Mouse (Mus musculus) forebrain, embryonic 15.5 days (tissue): Measurements from ENCODE around the gene Ttc25. TPM values are rescaled to one million over a fixed set of nuclear protein-coding genes. Genes with fewer than 3 reads are reported as not detected.
A peak's percentile ranks its signal among the peaks of the same experiment; 100 is the strongest.

Source experiments
- ATAC-seq: fragments of 200-750 bp; cut with Nextera tagmentation; replicated peaks from 2 replicates; pipeline ENCODE4 v1.8.0; 2017; ENCODE audit warnings: mild to moderate bottlenecking, moderate TSS enrichment, moderate library complexity
- H3K27ac ChIP-seq: fragments of 300-500 bp; sonication (generic); replicated peaks from 2 replicates; pipeline ENCODE4 v1.5.1; 2015; ENCODE audit warnings: mild to moderate bottlenecking, inconsistent platforms
- H3K27me3 ChIP-seq: fragments of 300-500 bp; sonication (generic); 2 replicates; pipeline ENCODE4 v1.6.1; 2015; ENCODE audit warnings: inconsistent platforms
- H3K36me3 ChIP-seq: fragments of 300-500 bp; sonication (generic); 2 replicates; pipeline ENCODE4 v1.6.1; 2015; ENCODE audit warnings: mild to moderate bottlenecking, inconsistent platforms
- H3K4me1 ChIP-seq: fragments of 300-500 bp; sonication (generic); 2 replicates; pipeline ENCODE4 v1.6.1; 2015; ENCODE audit warnings: inconsistent platforms
- H3K4me2 ChIP-seq: fragments of 300-500 bp; sonication (generic); replicated peaks from 2 replicates; pipeline ENCODE4 v1.6.1; 2015; ENCODE audit warnings: mild to moderate bottlenecking, inconsistent platforms
- H3K4me3 ChIP-seq: fragments of 300-500 bp; sonication (generic); 2 replicates; pipeline ENCODE4 v1.5.1; 2015; ENCODE audit warnings: mild to moderate bottlenecking, inconsistent platforms
- H3K9ac ChIP-seq: fragments of 300-500 bp; sonication (generic); replicated peaks from 2 replicates; pipeline ENCODE4 v1.6.1; 2015; ENCODE audit warnings: mild to moderate bottlenecking, inconsistent platforms
- H3K9me3 ChIP-seq: fragments of 300-500 bp; sonication (generic); 2 replicates; pipeline ENCODE4 v1.6.1; 2016; ENCODE audit warnings: inconsistent platforms
- WGBS: fragments of 180-500 bp; shearing (Covaris S2); methylation state at CpG from one replicate; pipeline ENCODE4 v1.1.7; 2015; ENCODE audit warnings: mixed read lengths; 5-methylcytosine and 5-hydroxymethylcytosine counted together
- polyA plus RNA-seq: library from polyadenylated mRNA; unstranded; fragments of >200 nt; fragmentation: Nextera tagmentation; extraction: Ambion mirVana; gene quantifications from 2 replicates; pipeline ENCODE4 v1.2.1, GENCODE M21; 2015

The Ttc25 gene
- polyA plus RNA-seq, 1 experiment from 2014 or later = 2.1 TPM

GRCm38 (mm10) chr11:100594608-100595007 lies 49.2 kb downstream of the Ttc25 start:
- Histone ChIP-seq H3K36me3 (peaks cover 94% of the 10 kb centered on the region), H3K4me3 (no peak overlapping the region), H3K27ac (no peak overlapping the region), H3K4me2 (no peak overlapping the region), H3K9ac (no peak overlapping the region), H3K4me1 (no peaks in the 10 kb centered on the region), H3K27me3 (no peaks in the 10 kb centered on the region), H3K9me3 (no peaks in the 10 kb centered on the region)
- ATAC-seq = no peak
- 92% methylated on average over 7 of the region's 7 CpGs for WGBS

- peaks cover 95% of the 10 kb centered on the region for H3K36me3 ChIP-seq
- no peaks in the 10 kb centered on the region for H3K4me1 ChIP-seq
- H3K9me3 ChIP-seq = no peaks in the 10 kb centered on the region
- no peak overlapping the region for H3K4me2 ChIP-seq
- WGBS = 83% methylated on average over 4 of the region's 4 CpGs
- H3K27ac ChIP-seq = no peak overlapping the region
- no peak overlapping the region for H3K9ac ChIP-seq
- H3K27me3 ChIP-seq = no peaks in the 10 kb centered on the region
- H3K4me3 ChIP-seq = no peak overlapping the region
- no peak for ATAC-seq
Measured at GRCm38 (mm10) chr11:100595533-100595932, 50.1 kb downstream of the Ttc25 start.

- 93% methylated on average over 4 of the region's 4 CpGs for WGBS
- Histone ChIP-seq H3K27me3 (no peaks in the 10 kb centered on the region), H3K9ac (no peak overlapping the region), H3K4me1 (no peaks in the 10 kb centered on the region), H3K27ac (no peak overlapping the region), H3K4me3 (no peak overlapping the region), H3K36me3 (peaks cover 81% of the 10 kb centered on the region), H3K4me2 (no peak overlapping the region), H3K9me3 (no peaks in the 10 kb centered on the region)
- no peak for ATAC-seq
Measured at GRCm38 (mm10) chr11:100598074-100598473, 52.7 kb downstream of the Ttc25 start.

DNA sequence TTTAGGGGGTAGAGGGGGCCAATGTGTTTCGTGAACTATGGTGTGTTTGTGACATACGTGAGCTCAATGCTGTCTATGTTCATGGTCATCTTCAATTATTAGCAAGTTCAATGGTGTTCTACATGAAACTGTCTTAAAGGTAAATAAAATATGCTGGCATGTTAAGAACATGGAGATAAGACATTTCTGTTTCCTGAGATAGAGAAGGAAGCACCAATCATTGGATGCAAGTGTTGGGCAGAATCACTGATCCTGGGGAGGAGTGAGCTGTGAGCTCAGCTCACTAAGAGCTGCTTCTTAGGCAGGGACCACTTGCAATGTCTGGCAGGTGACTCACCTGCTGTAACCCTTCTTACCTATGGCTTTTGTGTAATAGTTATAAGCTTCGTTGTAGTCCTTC lies 56.0 kb downstream of the Ttc25 start:
- no peaks in the 10 kb centered on the region for H3K9me3 ChIP-seq
- no peak overlapping the region for H3K4me2 ChIP-seq
- whole genome bisulfite sequencing = 94% methylated on average over 3 of the region's 3 CpGs
- H3K4me1 ChIP-seq = peaks cover 21% of the 10 kb centered on the region
- H3K9ac ChIP-seq = no peak overlapping the region
- H3K4me3 ChIP-seq = no peak overlapping the region
- no peaks in the 10 kb centered on the region for H3K27me3 ChIP-seq
- peaks cover 51% of the 10 kb centered on the region for H3K36me3 ChIP-seq
- no peak for ATAC-seq
- no peak overlapping the region for H3K27ac ChIP-seq

GRCm38 (mm10) chr11:100603155-100603554 lies 57.7 kb downstream of the Ttc25 start:
- peaks cover 33% of the 10 kb centered on the region for H3K36me3 ChIP-seq
- H3K9ac ChIP-seq = no peak overlapping the region
- no peak overlapping the region for H3K4me3 ChIP-seq
- no peak overlapping the region for H3K4me2 ChIP-seq
- no peak overlapping the region for H3K27ac ChIP-seq
- WGBS = 90% methylated on average over 9 of the region's 9 CpGs
- peaks cover 23% of the 10 kb centered on the region for H3K4me1 ChIP-seq
- H3K27me3 ChIP-seq = no peaks in the 10 kb centered on the region
- no peak for ATAC-seq
- no peaks in the 10 kb centered on the region for H3K9me3 ChIP-seq

DNA sequence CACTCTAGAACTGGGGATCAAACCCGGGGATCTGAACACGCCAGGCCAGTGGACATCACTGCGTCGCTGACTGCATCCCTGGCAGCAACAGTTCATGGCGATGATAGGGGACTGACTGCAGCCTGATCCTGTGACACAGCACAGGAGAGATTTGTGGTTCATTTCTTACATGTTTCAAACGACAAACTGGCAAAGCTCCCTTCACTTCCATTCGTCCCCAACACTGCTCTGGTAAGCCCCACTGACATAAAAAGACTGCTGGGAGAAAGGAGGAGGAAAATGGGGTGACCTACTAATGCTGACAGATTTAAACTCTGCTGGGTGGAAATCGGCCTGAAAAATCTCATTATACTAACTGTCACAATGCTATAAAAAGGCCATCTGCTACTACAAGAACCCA lies 58.4 kb downstream of the Ttc25 start:
- H3K36me3 ChIP-seq = peaks cover 26% of the 10 kb centered on the region
- H3K27me3 ChIP-seq = no peaks in the 10 kb centered on the region
- peaks cover 24% of the 10 kb centered on the region for H3K4me1 ChIP-seq
- 0 out of 2 replicates have a peak overlapping the region, but pooled peaks have one; percentile 33 for H3K27ac ChIP-seq
- no peak overlapping the region for H3K4me3 ChIP-seq
- 75% methylated on average over 8 of the region's 8 CpGs for WGBS
- H3K9me3 ChIP-seq = no peaks in the 10 kb centered on the region
- no peak overlapping the region for H3K4me2 ChIP-seq
- no peak overlapping the region for H3K9ac ChIP-seq
- ATAC-seq = no peak

- Histone ChIP-seq H3K27me3 (no peaks in the 10 kb centered on the region), H3K36me3 (peaks cover 20% of the 10 kb centered on the region), H3K9me3 (no peaks in the 10 kb centered on the region), H3K9ac (no peak overlapping the region), H3K4me1 (peaks cover 24% of the 10 kb centered on the region), H3K4me2 (no peak overlapping the region), H3K27ac (no peak overlapping the region), H3K4me3 (no peak overlapping the region)
- ATAC-seq = no peak
- 75% methylated on average over 4 of the region's 4 CpGs for WGBS
Measured at GRCm38 (mm10) chr11:100604321-100605005, 59.1 kb downstream of the Ttc25 start.

DNA sequence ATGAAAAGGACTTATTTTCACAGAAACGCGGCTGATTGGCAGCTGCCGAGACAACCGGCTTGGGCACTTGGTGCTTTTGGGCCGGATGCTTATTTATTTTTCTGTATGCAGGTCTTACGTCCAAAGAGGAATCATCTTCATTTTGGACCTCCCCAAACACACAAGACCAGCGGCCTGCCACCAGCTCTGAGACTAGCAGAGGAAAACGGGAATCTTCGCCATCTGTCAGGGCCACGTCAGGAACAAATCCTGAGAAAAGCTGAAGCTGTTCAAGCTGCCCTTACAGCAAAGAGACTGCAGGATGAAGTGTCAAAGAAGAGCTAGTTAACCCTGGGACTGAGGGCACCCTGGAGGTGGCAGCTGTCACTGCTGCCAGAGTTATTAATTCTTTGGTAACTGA lies 60.0 kb downstream of the Ttc25 start:
- Histone ChIP-seq H3K4me3 (no peak overlapping the region), H3K4me1 (peaks cover 24% of the 10 kb centered on the region), H3K9me3 (no peaks in the 10 kb centered on the region), H3K27ac (no peak overlapping the region), H3K9ac (no peak overlapping the region), H3K27me3 (no peaks in the 10 kb centered on the region), H3K4me2 (no peak overlapping the region), H3K36me3 (peaks cover 12% of the 10 kb centered on the region)
- no peak for ATAC-seq
- WGBS = 72% methylated on average over 10 of the region's 10 CpGs

DNA sequence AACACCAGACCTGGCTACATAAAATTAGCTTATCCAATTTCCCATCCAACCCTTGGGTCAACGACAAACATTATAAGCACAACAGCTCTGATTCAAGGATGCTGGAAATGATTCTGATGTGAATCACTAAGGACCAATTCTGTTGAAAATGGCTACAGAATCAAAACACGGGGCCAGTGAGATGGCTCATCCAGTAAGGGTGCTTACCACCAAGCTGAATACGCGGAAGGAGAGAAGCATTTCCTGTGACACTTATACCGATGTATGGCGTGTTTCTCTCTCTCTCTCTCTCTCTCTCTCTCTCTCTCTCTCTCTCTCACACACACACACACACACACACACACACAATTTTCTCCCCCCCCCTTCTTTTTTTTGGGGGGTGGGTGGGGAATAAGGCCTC lies 61.7 kb downstream of the Ttc25 start:
- no peaks in the 10 kb centered on the region for H3K9me3 ChIP-seq
- no peak overlapping the region for H3K9ac ChIP-seq
- no peak overlapping the region for H3K4me2 ChIP-seq
- no peaks in the 10 kb centered on the region for H3K36me3 ChIP-seq
- ATAC-seq = no peak
- no peak overlapping the region for H3K4me3 ChIP-seq
- no peak overlapping the region for H3K27ac ChIP-seq
- 96% methylated on average over 6 of the region's 6 CpGs for WGBS
- no peaks in the 10 kb centered on the region for H3K27me3 ChIP-seq
- H3K4me1 ChIP-seq = peaks cover 24% of the 10 kb centered on the region

DNA sequence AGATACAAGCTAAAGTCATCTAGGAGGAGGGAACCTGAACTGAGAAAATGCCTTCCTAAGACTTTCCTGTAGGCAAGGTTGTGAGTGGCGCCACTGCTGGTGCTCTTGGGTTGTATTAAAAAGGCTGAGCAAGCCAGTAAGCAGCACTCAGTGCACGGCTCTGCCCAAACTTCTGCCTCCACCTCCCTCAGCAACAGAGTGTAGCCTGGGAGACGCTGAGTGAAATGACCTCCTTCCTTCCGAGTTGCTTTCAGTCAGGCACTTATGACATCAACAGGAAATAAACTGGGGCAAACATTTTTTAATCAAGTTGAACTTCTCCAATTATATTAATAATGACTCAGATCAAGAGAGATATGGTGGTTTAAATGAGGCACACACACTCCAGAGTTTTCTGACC lies 63.4 kb downstream of the Ttc25 start:
- H3K27ac ChIP-seq = no peak overlapping the region
- H3K36me3 ChIP-seq = no peaks in the 10 kb centered on the region
- no peak for ATAC-seq
- H3K27me3 ChIP-seq = no peaks in the 10 kb centered on the region
- H3K4me2 ChIP-seq = no peak overlapping the region
- peaks cover 19% of the 10 kb centered on the region for H3K4me1 ChIP-seq
- no peak overlapping the region for H3K9ac ChIP-seq
- WGBS = 82% methylated on average over 4 of the region's 4 CpGs
- no peaks in the 10 kb centered on the region for H3K9me3 ChIP-seq
- H3K4me3 ChIP-seq = no peak overlapping the region

DNA sequence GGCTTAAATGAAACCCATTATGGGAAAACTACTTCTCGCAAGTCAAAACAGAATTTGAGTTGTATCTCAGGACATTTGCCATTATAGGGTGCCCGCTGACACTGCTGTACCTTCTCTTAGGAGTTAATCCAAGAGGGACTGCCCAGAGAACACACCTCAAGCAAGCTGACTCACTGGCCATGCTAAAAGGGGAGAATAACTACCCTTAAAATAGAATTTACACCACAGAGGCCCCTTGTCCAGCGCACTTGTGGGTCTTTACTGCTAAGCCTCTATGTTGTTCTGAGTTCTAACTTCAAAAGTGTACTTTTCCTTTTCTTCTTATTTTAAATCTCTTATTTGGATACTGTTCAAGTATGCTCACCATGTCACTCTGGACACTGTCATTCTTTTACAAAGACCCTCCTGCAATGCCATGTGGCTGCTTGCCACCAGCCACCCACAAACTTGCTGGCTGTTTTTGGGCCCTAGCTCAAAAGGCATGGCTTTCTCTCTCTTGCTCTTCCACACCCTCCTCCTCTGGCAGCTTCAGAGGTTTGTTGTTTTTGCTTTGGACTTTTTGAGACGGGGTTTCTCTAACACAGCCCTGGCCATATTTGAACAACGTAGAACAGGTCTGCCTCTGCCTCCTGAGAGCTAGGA lies 64.1 kb downstream of the Ttc25 start:
- Histone ChIP-seq H3K9me3 (no peaks in the 10 kb centered on the region), H3K4me1 (peaks cover 13% of the 10 kb centered on the region), H3K36me3 (no peaks in the 10 kb centered on the region), H3K4me3 (no peak overlapping the region), H3K4me2 (no peak overlapping the region), H3K27me3 (no peaks in the 10 kb centered on the region), H3K9ac (no peak overlapping the region), H3K27ac (no peak overlapping the region)
- ATAC-seq = no peak
- WGBS = 85% methylated on average over 5 of the region's 5 CpGs

DNA sequence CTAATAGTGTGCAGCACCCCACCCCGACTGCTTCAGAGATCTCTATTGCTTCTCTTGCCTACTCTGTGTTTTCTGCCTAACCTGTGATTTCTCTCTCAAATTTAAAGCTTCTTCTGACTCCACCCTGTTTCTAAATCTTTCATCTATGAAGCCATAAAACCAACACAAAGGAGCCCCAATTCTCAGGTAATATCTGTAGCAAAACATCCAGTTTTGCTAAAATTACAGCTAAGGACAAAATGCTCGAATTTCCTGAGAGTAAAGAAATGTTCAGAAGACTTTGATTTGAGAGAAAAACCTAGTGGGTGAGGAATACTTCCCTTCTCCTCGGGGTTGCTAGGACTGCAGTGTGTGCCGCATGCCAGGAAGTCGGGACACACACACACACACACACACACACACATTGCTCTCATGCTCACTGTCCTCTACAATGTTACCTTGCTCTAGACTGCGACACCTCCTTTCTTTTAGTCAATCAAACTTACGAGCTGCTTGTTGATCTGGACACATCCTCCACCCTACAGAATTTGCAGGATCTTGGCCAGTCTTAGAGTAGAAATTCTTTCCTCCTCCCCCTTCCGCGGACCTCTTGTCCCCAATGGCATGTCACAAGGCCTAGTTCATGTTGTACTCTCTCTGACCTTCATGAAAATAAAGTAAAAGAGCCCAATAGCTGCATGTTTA lies 64.7 kb downstream of the Ttc25 start:
- H3K27me3 ChIP-seq = no peaks in the 10 kb centered on the region
- no peak overlapping the region for H3K4me3 ChIP-seq
- no peaks in the 10 kb centered on the region for H3K36me3 ChIP-seq
- H3K9ac ChIP-seq = no peak overlapping the region
- 88% methylated on average over 9 of the region's 9 CpGs for WGBS
- H3K9me3 ChIP-seq = no peaks in the 10 kb centered on the region
- H3K4me2 ChIP-seq = no peak overlapping the region
- no peak overlapping the region for H3K27ac ChIP-seq
- H3K4me1 ChIP-seq = peaks cover 11% of the 10 kb centered on the region
- ATAC-seq = no peak
